Mouse (Mus musculus): ENCODE results near the gene Ccdc130. TPM values are rescaled to one million over a fixed set of nuclear protein-coding genes. Genes with fewer than 3 reads are reported as not detected.

Ccdc130 gene
- total RNA-seq, 2 experiments from 2014 or later: 31.9 to 35.9 TPM

DNA sequence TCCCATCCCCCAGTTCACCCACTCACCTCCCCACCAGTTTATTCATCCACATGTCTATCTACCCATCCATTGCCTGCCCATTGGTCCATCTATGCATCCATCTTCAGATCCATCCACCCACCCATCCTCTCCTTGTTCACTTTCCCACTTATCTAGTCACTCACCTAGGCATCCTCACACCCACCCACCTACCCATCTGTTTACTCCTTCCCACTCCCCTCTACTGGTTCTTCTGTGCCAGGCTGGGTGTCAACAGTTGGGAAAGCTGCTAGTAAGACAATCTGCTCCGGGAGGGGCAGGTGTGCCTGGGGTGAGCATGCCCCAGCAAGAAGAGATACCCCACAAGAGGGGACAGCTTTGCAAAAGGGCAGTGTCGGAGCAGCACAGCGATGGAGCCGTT lies 9.1 kb downstream of the Ccdc130 start:
- no peak for DNase-seq (ENCODE audit: low spot score in 2 of 2)
- no peak for TF ChIP-seq CTCF (conservative IDR thresholded peaks at IDR 0.05)
- Histone ChIP-seq H3K27ac (peak overlapping the region; percentile 28; the same call in 1 of the 2 replicates), H3K4me3 (no peak overlapping the region)

DNA sequence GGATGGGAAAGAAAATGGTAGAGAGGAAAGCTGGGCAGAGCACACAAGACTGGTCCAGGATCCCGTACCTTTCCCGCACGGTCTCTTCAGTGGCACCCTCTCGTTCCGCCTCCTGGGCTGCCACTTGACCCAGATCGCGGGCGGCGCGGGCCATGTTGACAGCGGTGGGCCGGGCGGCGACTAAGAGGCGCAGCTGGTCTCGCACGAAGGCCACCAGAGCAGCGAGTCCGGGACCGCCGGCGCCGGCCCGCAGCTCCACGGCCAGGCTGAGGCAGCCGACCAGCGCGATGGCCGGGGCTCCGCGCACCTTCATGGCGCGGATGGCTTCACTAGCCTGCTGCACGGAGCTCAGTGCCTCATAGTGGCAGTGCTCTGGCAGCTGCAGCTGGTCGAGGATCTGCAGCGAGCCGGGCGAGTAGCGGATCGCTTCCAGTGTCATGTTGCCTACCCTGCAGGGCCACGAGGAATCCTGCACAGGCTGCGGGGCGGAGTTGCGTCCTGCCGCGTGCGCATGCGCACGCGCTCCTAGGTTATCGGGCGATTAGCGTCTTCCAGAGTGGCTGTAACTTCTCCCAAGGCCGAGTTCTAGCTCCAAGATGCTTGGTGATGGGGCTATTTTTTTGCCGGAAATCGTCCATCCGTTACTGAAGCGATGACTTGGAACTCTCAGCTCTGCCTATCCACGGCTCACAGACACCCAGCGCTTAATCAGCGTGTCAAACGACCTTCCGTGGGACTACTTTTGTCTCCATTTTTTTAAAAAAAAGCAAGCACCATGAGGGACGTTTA lies 13.2 kb downstream of the Ccdc130 start, which contains the start of gene Mri1:
Mri1 (minus strand) TSS at position 505 of the 789 bp plus-strand sequence.
- H3K4me3 ChIP-seq: peak within 1 kb of the TSS; percentile 83
- H3K27ac ChIP-seq: peak within 1 kb of the TSS; percentile 93
- peak; percentile 42 for TF ChIP-seq CTCF (conservative IDR thresholded peaks at IDR 0.05)
- DNase-seq (ENCODE audit: low spot score in 2 of 2): peak; percentile 70 to 79

DNA sequence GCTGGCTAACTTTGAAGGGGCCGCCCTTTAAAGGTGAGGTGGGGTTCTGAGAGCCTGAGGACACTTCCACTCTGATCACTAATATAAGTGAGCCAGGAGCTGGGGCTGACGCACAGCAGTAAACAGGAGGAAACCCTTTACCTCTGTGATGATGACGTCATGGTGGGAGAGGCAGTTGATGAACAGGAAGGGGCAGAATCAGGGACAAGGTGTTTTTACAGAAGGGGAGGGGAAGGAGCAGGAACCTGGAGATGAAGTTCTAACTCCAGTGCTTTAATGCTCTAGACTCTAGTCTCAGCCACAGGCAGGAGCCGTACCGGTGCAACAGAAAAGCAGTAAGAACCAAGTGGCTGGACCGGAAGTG lies 13.7 kb downstream of the Ccdc130 start:
- DNase-seq (ENCODE audit: low spot score in 2 of 2): no peak
- TF ChIP-seq CTCF (conservative IDR thresholded peaks at IDR 0.05): no peak

DNA sequence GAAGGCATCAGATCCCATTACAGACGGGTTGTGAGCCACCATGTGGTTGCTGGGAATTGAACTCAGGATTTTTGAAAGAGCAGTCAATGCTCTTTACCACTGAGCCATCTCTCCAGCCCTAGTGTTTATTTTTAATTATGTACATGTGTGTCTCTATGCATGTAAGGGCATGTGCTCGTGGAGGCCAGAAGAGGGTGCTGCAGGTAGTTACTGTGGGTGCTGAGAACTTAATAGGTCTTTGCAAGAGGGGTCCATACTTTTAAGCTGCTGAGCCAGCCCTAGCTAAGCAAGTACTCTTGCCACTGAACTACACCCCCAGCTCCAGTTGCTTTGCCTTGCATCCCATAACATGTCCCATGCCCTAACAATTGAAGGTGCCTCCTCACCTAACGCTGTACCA lies 14.3 kb downstream of the Ccdc130 start:
- peak; percentile 52 for TF ChIP-seq CTCF (conservative IDR thresholded peaks at IDR 0.05)
- H3K27ac ChIP-seq: peak overlapping the region; percentile 93; the same call in 1 of the 2 replicates
- H3K4me3 ChIP-seq: peak overlapping the region; percentile 83; the same call in 1 of the 2 replicates
- DNase-seq (ENCODE audit: low spot score in 2 of 2): no peak

More for the DNA sequence above, 13.7 kb downstream of the Ccdc130 start:
- H3K4me3 ChIP-seq: peak overlapping the region; percentile 83
- peak overlapping the region; percentile 93 for H3K27ac ChIP-seq

DNA sequence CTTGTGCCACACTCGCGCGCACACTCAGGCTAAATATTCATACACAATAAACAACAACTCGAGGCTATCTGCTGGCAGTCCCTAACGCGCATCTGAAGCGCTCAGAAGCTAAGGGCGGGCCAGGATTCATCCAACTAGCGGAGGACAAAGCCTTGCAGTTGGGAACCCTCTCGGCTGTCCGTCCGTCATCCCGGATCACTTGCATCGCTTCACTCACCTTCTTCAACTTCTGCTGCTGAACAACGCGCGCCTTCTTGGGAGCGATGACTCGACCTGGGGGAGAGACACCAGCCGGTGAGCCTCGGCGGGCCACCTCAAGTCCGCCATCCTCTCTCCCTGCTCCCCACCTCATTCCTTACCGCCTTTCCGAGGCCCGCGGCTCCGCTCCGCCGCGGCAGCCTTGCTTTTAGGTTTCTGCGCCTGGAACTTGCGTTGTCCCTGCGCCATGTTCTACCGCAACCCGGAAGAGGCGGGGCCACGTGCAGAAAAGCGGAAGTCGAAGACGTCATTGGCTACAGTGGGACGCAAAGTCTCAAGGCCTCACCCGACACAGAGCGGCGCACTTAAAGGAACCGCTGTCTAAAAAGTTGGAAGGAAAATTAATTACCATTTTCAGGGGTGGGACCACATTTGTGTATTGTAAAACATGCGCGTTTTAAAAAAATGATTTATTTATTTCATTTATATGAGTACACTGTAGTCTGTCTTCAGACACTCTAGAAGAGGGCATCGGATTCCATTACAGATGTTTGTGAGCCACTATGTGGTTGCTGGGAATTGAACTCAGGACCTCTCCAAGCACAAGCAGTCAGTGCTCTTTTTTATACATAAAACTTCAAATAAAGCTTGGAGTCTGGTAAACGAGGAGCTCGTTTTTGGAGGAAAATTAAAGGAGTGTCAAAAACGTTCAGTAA lies 20.7 kb downstream of the Ccdc130 start, which contains the start of gene D8Ertd738e:
D8Ertd738e (minus strand) TSS at position 463 of the 914 bp plus-strand sequence.
- TF ChIP-seq CTCF (conservative IDR thresholded peaks at IDR 0.05): no peak
- peak; percentile 88 to 90 for DNase-seq (ENCODE audit: low spot score in 2 of 2)
- H3K27ac ChIP-seq: peak within 1 kb of the TSS; percentile 93

DNA sequence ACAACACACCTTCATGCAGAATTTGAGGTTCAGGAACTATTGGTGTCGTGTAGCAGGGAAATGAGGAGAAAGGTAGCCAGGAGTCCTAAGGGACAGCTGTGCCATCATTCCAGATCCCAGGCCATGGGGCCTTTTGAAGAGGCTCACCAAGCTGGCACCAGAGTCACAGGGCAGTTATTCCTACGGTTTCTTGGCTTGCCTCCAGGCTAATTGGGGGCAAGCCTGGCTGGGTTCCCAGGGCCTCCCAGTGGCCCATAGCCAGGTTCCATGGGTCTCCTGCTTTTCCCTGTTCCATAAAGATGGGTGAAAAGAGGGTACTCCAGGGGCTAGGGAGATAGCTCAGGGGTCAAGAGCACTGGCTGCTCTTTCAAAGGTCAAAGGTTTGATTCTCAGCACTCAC lies 28.4 kb downstream of the Ccdc130 start:
- no peak for DNase-seq (ENCODE audit: low spot score in 2 of 2)
- Histone ChIP-seq H3K27ac (no peak overlapping the region), H3K4me3 (no peak overlapping the region)
- TF ChIP-seq CTCF (conservative IDR thresholded peaks at IDR 0.05): no peak

More for the DNA sequence above, 20.7 kb downstream of the Ccdc130 start, which contains the start of gene D8Ertd738e:
- H3K4me3 ChIP-seq: peak within 1 kb of the TSS; percentile 92

DNA sequence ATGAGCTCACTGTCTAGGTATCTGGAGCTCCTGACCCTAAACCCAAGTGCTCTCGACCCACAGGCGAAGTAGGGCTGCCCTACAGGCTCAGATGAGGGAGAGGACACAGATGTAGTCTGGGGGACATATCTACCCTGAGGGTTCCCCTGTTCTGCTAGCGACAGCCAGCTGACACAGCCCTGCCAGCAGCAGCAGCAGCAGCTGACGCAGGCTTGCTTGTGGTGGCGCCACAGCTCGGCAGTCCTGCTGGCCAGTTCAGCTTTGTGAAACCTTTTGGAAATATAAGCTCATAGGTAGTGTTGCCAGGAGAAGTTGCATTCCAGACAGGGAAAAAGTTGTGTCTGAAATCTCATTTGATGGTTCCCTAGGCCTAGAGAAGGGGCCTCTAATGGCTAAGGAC lies 29.0 kb downstream of the Ccdc130 start:
- DNase-seq (ENCODE audit: low spot score in 2 of 2): no peak
- H3K27ac ChIP-seq: no peak overlapping the region
- no peak for TF ChIP-seq CTCF (conservative IDR thresholded peaks at IDR 0.05)
- H3K4me3 ChIP-seq: no peak overlapping the region

DNA sequence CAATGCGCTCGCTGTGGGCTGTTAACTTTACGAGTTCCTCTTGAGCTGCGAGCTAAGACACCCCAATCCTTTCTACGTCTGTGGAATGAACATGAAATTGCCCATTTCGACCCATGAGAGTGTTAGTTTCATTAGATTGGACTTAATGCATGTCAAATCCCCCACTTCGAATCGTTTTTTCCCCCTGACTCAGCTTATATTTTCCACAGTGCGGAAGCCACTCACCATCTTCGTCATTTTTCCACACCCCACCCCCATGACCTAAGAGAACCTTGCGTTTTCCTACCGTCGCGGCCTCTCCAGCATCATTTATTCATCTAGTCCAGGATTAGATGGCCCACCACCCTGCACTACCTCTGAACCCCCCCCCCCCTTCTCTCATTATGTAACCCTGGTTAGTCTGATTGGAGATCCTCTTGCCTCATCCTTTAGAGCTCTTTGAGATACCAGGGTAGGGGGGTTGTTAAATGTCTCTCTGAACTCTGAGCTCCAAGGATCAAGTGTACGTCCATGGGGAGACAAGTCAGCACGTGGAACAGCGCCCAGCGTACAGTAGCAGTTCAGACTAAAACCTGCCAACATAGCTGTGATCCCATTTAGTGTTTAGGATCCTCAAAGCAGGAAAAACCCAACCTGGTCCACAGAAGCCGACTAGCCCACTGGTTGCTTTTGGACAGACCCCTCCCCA lies 32.5 kb downstream of the Ccdc130 start:
- DNase-seq (ENCODE audit: low spot score in 2 of 2): no peak
- Histone ChIP-seq H3K27ac (peak overlapping the region; percentile 82), H3K4me3 (peak overlapping the region; percentile 65)
- TF ChIP-seq CTCF (conservative IDR thresholded peaks at IDR 0.05): no peak

DNA sequence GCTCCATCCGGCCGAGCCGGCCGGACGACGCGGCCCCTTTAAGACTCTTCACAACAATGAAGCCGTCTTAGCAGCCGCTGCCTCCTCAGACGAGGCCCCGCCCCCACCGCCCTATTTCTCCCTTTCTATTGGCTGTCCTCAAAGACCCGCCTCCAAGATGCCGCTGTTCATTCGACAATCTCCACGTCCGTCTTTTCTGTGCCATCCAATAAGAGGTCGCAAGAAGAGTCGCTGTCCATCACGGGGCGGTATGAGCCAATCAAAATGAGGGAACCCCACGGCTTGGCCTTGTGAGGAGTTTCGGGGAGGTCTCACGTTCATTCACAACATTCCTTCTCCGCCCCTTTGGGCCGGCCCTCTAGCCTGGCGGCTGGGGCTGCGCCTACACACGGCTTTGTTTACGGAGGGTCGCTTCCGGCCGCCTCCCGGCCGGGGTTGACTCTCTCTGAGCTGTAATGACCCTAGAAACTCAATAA lies 33.1 kb downstream of the Ccdc130 start, which contains the start of gene Zswim4:
Zswim4 (minus strand) TSS at position 58 of the 476 bp plus-strand sequence.
- peak; percentile 43 for TF ChIP-seq CTCF (conservative IDR thresholded peaks at IDR 0.05)
- Histone ChIP-seq H3K27ac (peak within 1 kb of the TSS; percentile 95), H3K4me3 (peak within 1 kb of the TSS; percentile 69)
- peak; percentile 97 to 99 for DNase-seq (ENCODE audit: low spot score in 2 of 2)

DNA sequence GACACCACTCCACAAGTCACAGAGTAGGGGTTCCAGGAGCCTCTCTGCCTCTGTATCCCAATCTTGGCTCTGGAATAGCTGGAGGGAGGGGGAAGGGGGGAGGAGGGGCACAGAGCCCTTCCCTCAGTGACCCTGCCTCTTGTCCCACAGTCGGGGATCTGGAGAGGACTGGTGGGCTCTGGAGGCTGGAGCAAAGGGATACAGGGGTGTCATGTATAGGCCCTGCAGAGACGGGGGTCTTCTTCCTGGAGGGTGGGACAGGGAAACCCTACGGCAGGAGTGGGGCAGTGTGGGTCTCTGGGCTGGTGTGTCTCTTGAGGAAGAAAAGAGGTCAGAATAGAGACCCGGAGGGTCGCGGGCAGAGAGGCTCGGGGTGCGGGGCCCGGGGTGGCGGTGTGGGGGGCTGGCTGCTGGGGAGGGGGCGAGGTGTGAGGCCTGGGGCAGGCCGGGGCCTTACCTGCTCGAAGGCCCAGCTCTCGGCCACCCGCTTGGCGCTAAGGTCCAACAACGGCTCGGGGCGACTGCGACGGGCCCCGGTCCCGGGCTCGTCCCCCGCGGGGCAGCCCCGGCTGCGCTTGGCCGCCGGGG lies 33.7 kb downstream of the Ccdc130 start:
- Histone ChIP-seq H3K4me3 (peak overlapping the region; percentile 69), H3K27ac (peak overlapping the region; percentile 95)
- DNase-seq (ENCODE audit: low spot score in 2 of 2): no peak
- no peak for TF ChIP-seq CTCF (conservative IDR thresholded peaks at IDR 0.05)

DNA sequence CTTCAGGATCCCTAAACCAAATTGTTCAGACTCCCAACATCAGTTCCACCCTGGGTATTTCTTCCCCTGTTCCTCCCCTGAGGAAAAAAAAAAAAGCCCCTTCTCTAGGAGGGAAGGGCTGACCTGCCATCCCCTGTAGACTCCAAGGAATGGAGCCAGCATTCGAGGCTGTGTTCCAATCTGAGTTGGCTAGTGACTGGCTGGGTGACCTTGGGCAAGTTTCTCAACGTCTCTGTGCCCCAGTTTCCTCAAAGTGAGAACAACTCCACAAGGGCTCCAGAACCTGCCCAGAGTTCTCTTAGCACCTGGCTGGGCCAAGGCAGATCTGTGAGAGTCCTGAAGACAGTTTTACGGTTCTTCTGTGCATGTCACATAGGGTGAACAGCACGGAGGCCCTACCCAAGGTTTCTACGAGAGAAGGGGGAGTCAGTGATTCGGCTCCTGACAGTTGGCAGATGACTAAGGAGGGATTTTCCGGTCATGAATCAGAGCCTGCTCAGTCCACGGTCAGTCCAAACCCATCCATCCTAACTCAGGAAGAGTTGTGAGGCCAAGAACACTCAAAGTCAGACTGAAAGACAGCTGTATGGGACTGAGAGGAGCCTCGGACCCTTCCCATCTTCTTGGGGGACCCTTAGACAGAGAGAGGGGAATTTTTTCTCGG lies 34.3 kb downstream of the Ccdc130 start:
- H3K27ac ChIP-seq: peak overlapping the region; percentile 95; the same call in 1 of the 2 replicates
- no peak for TF ChIP-seq CTCF (conservative IDR thresholded peaks at IDR 0.05)

More for the DNA sequence above, 34.3 kb downstream of the Ccdc130 start:
- no peak for DNase-seq (ENCODE audit: low spot score in 2 of 2)
- H3K4me3 ChIP-seq: peak overlapping the region; percentile 69
